Mouse (Mus musculus) kidney, embryonic 14.5 days (tissue): Measurements from ENCODE around the gene Dennd6a. TPM values are rescaled to one million over a fixed set of nuclear protein-coding genes. Genes with fewer than 3 reads are reported as not detected.

Experiments
- ATAC-seq: fragments of 200-750 bp; cut with Nextera tagmentation; 2 replicates; pipeline ENCODE4 v1.8.0; 2017; ENCODE audit warnings: moderate number of reproducible peaks, mild to moderate bottlenecking, moderate TSS enrichment, moderate library complexity; ENCODE audit not compliant: low FRiP score, low TSS enrichment
- H3K27ac ChIP-seq: fragments of 300-500 bp; sonication (generic); 2 replicates; pipeline ENCODE4 v1.5.1; 2014; ENCODE audit warnings: low read depth, mild to moderate bottlenecking, low read length, moderate library complexity, mixed read lengths
- H3K27me3 ChIP-seq: fragments of 300-500 bp; sonication (generic); 2 replicates; pipeline ENCODE4 v1.6.1; 2014; ENCODE audit warnings: mild to moderate bottlenecking, low read length; ENCODE audit not compliant: control insufficient read depth, insufficient read depth
- H3K36me3 ChIP-seq: fragments of 300-500 bp; sonication (generic); 2 replicates; pipeline ENCODE4 v1.6.1; 2014; ENCODE audit warnings: low read length, mixed read lengths; ENCODE audit not compliant: control insufficient read depth, insufficient read depth
- H3K4me1 ChIP-seq: fragments of 300-500 bp; sonication (generic); 2 replicates; pipeline ENCODE4 v1.6.1; 2014; ENCODE audit warnings: low read length, mixed read lengths; ENCODE audit not compliant: control insufficient read depth, insufficient read depth
- H3K4me2 ChIP-seq: fragments of 300-500 bp; sonication (generic); replicated peaks from 2 replicates; pipeline ENCODE4 v1.6.1; 2014; ENCODE audit warnings: low read depth, mild to moderate bottlenecking, low read length
- H3K4me3 ChIP-seq: fragments of 300-500 bp; sonication (generic); 2 replicates; pipeline ENCODE4 v1.5.1; 2014; ENCODE audit warnings: mild to moderate bottlenecking, low read length
- H3K9ac ChIP-seq: fragments of 300-500 bp; sonication (generic); 2 replicates; pipeline ENCODE4 v1.6.1; 2014; ENCODE audit warnings: low read depth, mild to moderate bottlenecking, low read length, moderate library complexity
- H3K9me3 ChIP-seq: fragments of 300-500 bp; sonication (generic); 2 replicates; pipeline ENCODE4 v1.6.1; 2016; ENCODE audit warnings: low read length; ENCODE audit not compliant: control insufficient read depth
- WGBS: fragments of 180-500 bp; shearing (Covaris S2); extraction: QIAGEN DNeasy Blood & Tissue Kit; methylation state at CpG from one replicate; pipeline ENCODE4 v1.1.7; 2014; 5-methylcytosine and 5-hydroxymethylcytosine counted together
- polyA plus RNA-seq: library from polyadenylated mRNA; unstranded; fragments of >200 nt; fragmentation: Nextera tagmentation; extraction: Ambion mirVana; gene quantifications from 2 replicates; pipeline ENCODE4 v1.2.1, GENCODE M21; 2014

The Dennd6a gene
- polyA plus RNA-seq, 1 experiment from 2014 or later: 41.8 TPM

- peaks cover under 1% of the 10 kb centered on the region; the same call in 1 of the 2 replicates for H3K36me3 ChIP-seq
- ATAC-seq: no peak
- H3K9ac ChIP-seq: no peak overlapping the region
- H3K27me3 ChIP-seq: no peaks in the 10 kb centered on the region
- H3K9me3 ChIP-seq: no peaks in the 10 kb centered on the region
- no peak overlapping the region for H3K4me2 ChIP-seq
- no peak overlapping the region for H3K4me3 ChIP-seq
- no peaks in the 10 kb centered on the region for H3K4me1 ChIP-seq
- H3K27ac ChIP-seq: no peak overlapping the region
These were observed 13.5 kb downstream of the Dennd6a start for GRCm38 (mm10) chr14:26587116-26587515.

DNA sequence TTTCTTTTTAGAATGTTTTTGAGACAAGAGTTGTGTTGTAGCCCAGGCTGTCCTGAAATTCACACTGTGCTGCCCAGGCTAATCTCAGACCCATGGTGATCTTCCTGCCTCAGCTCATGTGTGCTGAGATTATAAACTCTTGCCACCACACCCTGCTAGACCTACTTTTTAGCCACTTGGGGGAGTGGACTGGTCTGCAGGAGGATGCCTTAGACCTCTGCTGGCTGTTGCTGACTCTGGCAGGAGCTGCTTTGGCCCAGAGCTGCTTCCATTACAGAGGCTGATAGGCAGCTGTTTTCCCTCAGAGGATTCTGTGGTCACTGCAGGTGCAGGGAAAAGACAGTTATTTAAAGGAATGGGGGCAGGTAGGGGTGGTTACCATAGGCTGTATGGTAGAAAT is 17.7 kb downstream of the Dennd6a start:
- no peak for ATAC-seq
- Histone ChIP-seq H3K36me3 (peaks cover 6% of the 10 kb centered on the region; the same call in 1 of the 2 replicates), H3K9me3 (no peaks in the 10 kb centered on the region), H3K4me2 (no peak overlapping the region), H3K4me1 (no peaks in the 10 kb centered on the region), H3K9ac (no peak overlapping the region), H3K4me3 (no peak overlapping the region), H3K27ac (no peak overlapping the region), H3K27me3 (no peaks in the 10 kb centered on the region)

- Histone ChIP-seq H3K4me3 (no peak overlapping the region), H3K36me3 (peaks cover 18% of the 10 kb centered on the region; the same call in 1 of the 2 replicates), H3K9ac (no peak overlapping the region), H3K27ac (no peak overlapping the region), H3K27me3 (no peaks in the 10 kb centered on the region), H3K9me3 (no peaks in the 10 kb centered on the region), H3K4me1 (no peaks in the 10 kb centered on the region), H3K4me2 (no peak overlapping the region)
- no peak for ATAC-seq
- 81% methylated on average over 2 of the region's 2 CpGs for WGBS
These were observed 19.7 kb downstream of the Dennd6a start for GRCm38 (mm10) chr14:26593281-26593895.

- no peak overlapping the region for H3K27ac ChIP-seq
- no peak for ATAC-seq
- H3K4me2 ChIP-seq: no peak overlapping the region
- no peak overlapping the region for H3K4me3 ChIP-seq
- H3K4me1 ChIP-seq: no peaks in the 10 kb centered on the region
- no peak overlapping the region for H3K9ac ChIP-seq
- no peaks in the 10 kb centered on the region for H3K9me3 ChIP-seq
- H3K36me3 ChIP-seq: peaks cover 28% of the 10 kb centered on the region; the same call in 1 of the 2 replicates
- H3K27me3 ChIP-seq: no peaks in the 10 kb centered on the region
- WGBS: 80% methylated on average over 7 of the region's 7 CpGs
These were observed 21.5 kb downstream of the Dennd6a start for GRCm38 (mm10) chr14:26595167-26595566.

DNA sequence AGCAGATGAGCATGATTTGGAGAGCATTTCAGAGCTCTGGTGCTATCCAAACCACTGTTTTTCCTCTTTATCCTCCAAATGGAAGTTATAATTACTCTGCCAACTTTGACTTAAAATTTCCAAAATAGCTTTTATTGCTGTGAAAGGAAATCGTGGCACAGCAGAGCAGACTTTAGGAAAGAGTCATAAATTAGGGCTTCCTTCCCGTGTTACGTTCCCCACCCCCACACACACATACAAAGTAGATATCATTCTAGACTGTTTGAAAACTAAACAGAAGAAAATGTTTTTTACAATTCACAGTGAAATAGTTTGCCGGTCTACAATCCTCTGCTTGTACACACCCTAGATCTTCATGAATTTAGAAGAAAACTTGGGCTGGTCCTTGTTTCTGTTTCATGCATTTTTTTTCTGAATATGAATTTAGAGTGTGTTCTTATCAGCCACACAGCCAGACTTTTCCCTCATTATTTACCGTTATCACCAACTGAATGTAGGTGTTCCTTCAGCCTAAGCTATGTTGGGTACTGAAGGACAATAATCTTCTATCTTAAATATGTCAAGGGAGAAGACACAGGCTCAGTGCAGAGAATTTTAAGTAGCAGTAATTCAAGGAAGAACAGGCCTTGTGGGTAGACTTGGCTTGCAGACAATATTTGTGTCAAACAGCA is 22.2 kb downstream of the Dennd6a start:
- Histone ChIP-seq H3K4me3 (no peak overlapping the region), H3K9me3 (no peaks in the 10 kb centered on the region), H3K4me2 (no peak overlapping the region), H3K36me3 (peaks cover 28% of the 10 kb centered on the region; the same call in 1 of the 2 replicates), H3K27me3 (no peaks in the 10 kb centered on the region), H3K27ac (no peak overlapping the region), H3K4me1 (no peaks in the 10 kb centered on the region), H3K9ac (no peak overlapping the region)
- WGBS: 44% methylated on average over 5 of the region's 5 CpGs
- ATAC-seq: no peak

DNA sequence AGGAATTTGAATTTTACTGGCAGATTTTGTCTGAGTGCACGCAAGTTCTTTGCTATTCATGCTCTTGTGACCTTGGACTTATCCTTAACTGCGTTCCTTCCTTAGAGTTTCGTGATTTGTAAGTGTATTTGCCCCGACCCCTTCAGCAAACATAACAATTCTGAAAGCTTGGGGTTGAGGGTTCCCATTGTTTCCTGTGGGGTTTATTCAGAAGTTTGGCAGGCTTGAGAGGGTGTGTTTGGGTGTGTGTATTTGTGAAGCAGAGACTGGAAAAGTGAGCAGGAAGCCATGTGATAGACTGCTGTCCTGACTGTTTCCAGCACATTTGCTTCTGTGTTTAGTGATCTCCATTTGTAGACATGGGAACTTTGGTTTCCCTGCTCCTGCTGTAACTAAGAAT is 31.7 kb downstream of the Dennd6a start:
- H3K4me3 ChIP-seq: no peak overlapping the region
- H3K27me3 ChIP-seq: no peaks in the 10 kb centered on the region
- ATAC-seq: no peak
- no peak overlapping the region for H3K4me2 ChIP-seq
- no peaks in the 10 kb centered on the region for H3K4me1 ChIP-seq
- H3K27ac ChIP-seq: no peak overlapping the region
- 73% methylated on average over 4 of the region's 4 CpGs for WGBS
- no peaks in the 10 kb centered on the region for H3K9me3 ChIP-seq
- no peak overlapping the region for H3K9ac ChIP-seq
- peaks cover 63% of the 10 kb centered on the region for H3K36me3 ChIP-seq

DNA sequence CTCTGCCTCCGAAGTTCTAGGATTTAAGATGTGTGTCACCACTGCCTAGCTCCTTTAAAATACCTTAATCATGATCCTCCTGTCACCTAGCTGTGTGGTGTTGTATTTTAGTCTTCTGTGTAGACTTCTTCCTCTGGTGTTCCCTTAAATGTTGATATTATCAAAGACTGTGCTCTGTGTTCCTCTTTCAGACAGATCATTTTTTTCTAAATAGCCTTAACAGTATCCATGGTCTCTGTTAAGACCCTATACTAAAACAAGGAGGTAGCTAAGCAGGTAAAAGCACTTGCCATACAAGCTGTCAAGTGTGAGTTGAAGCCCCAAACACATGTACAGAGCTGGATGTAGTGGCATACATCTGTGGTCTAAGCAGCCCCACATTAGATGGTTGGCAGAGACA is 36.0 kb downstream of the Dennd6a start:
- no peak overlapping the region for H3K4me2 ChIP-seq
- H3K36me3 ChIP-seq: peaks cover 85% of the 10 kb centered on the region
- no peaks in the 10 kb centered on the region for H3K27me3 ChIP-seq
- 86% methylated on average over 1 of the region's 1 CpGs for WGBS
- no peak for ATAC-seq
- no peaks in the 10 kb centered on the region for H3K9me3 ChIP-seq
- no peak overlapping the region for H3K27ac ChIP-seq
- no peak overlapping the region for H3K4me3 ChIP-seq
- no peak overlapping the region for H3K9ac ChIP-seq
- H3K4me1 ChIP-seq: no peaks in the 10 kb centered on the region

- ATAC-seq: no peak
- peaks cover 83% of the 10 kb centered on the region for H3K36me3 ChIP-seq
- H3K27ac ChIP-seq: no peak overlapping the region
- no peaks in the 10 kb centered on the region for H3K9me3 ChIP-seq
- H3K4me2 ChIP-seq: no peak overlapping the region
- H3K27me3 ChIP-seq: no peaks in the 10 kb centered on the region
- H3K4me3 ChIP-seq: no peak overlapping the region
- no peaks in the 10 kb centered on the region for H3K4me1 ChIP-seq
- 90% methylated on average over 4 of the region's 4 CpGs for WGBS
- no peak overlapping the region for H3K9ac ChIP-seq
These were observed 37.0 kb downstream of the Dennd6a start for GRCm38 (mm10) chr14:26610689-26611088.

DNA sequence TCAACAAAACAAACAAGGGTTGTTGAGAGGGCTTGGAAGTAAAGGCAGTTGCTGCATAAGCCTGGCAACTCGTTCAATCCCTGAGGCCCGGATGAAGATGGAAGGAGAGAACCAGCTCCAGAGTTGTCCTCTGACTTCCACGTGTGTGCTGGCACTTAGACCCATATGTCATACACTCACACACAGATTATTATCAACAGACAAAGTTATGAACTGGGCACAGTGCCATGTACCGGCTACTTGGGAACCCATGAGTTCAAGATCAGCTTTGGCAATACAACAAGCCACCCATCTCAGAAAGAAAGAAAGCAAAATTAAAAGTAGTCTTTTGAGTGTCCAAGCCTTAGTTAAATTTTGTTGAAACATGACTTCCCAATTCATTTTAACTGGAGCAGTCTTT is 51.6 kb downstream of the Dennd6a start:
- Histone ChIP-seq H3K4me1 (no peaks in the 10 kb centered on the region), H3K27me3 (no peaks in the 10 kb centered on the region), H3K9me3 (no peaks in the 10 kb centered on the region), H3K9ac (no peak overlapping the region), H3K4me2 (no peak overlapping the region), H3K36me3 (peaks cover 77% of the 10 kb centered on the region), H3K27ac (no peak overlapping the region), H3K4me3 (no peak overlapping the region)
- no peak for ATAC-seq
- WGBS: 90% methylated on average over 4 of the region's 4 CpGs
